Mouse (Mus musculus) colon, adult 2 months (tissue): ENCODE data around the gene Ing1. TPM values are rescaled to one million over a fixed set of nuclear protein-coding genes. Genes with fewer than 3 reads are reported as not detected.

Experiments
- polyA plus RNA-seq: library from polyadenylated mRNA; depleted of rRNA; stranded (reverse); fragments of >200 nt; gene quantifications from 2 replicates; pipeline ENCODE4 v1.2.3, GENCODE M21; 2012; rRNA removed

The Ing1 gene
- polyA plus RNA-seq = 14.7 and 21.2 TPM in 2 replicates

DNA sequence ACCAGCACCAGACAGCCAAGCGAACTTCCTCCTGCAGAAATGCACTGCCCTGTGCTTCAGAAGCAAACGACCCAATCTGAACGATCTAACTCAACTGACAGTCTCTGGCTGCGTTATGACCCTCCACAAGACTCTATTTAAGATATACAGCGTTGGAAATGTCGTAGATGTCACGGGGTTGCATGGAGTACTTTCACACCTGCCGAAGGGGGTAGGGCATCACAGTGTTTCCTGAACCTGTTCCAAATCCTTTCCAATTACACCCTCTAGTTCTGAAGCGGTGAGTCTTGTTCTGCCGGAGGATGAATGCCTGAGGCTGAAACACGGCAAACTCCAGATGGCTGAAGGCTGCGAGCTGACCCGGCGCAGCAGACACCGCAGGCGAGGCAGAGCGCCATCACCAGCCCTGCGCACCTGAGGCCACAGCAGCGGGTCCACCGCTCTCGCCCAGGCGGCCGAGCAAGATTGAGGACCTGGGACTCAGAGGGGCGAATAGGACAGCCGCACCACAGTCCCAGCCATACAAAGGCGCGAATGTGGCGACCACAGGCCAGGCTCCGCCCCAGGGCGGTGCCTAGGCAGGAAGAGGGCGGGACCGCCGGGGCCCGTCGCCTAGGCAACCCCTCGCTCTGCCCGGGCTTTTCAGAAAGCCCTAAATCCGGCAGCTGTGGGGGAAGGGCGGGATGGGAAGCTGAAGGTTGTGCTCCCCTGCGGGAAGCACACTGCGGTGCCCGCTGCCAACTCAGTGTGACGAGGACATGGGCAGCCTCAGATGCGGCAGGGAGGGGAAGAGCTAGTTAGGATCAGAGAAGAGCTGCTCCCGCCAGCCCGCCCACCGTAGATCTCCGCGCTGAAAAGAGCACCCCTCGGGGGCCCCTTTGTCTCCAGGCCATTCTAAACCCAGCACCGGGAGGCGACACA lies at the start of gene Ing1:
TSS of gene Ing1 (plus strand) at position 773 of the 921 bp plus-strand sequence.

DNA sequence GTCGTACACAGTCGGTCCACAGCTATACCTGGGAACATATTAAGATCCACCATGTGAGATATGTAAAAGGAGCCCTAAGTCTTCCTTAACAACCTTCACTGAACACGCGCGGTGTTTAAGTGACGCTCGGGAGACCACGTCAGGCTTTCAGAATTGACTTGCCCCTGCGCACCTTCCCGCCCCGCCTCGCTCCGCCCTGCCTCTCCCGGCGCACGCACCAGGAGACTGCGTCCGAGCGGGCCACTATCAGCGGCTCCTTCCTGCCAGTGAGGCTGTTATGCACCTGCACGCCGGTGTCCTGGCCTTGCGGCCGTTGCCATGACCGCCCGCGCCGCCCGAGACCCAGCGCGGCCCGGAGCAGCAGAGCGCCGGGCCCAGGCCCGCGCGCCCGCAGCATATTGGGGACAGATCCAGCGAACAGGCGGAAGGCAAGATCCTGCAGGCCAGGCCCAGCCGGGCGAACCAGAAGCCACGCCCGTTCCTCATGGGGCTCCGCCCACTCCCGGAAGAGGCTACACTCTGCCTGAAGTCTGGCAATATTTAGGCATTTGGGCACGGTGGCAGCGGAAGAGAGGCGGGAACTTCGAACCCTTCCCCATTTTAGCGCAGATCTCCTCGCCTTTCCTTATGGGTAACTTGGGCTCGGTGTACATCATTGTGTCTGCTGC lies 5.0 kb upstream of the Ing1 start, which contains the start of gene Cars2:
TSS of gene Cars2 (minus strand) at position 503 of the 668 bp plus-strand sequence.

Other genes starting within 250 kb of the Ing1 start
- 75.0 and 79.0 TPM in 2 replicates for gene Col4a2, start 242.8 kb upstream of the Ing1 start, polyA plus RNA-seq
- gene Col4a1, start 242.7 kb upstream of the Ing1 start, polyA plus RNA-seq = 254 and 255 TPM in 2 replicates
- gene Rab20, start 76.9 kb upstream of the Ing1 start, polyA plus RNA-seq = 34.3 and 39.5 TPM in 2 replicates
- 102 and 108 TPM in 2 replicates for gene Naxd, start 58.1 kb upstream of the Ing1 start, polyA plus RNA-seq
- gene Cars2, start 4.8 kb upstream of the Ing1 start, polyA plus RNA-seq = 47.8 and 64.6 TPM in 2 replicates
- 92.8 and 117 TPM in 2 replicates for gene Ankrd10, start 80.2 kb downstream of the Ing1 start, polyA plus RNA-seq
- gene 1700016D06Rik, start 145.5 kb downstream of the Ing1 start, polyA plus RNA-seq = not detected in 2 replicates
- gene Arhgef7, start 172.2 kb downstream of the Ing1 start, polyA plus RNA-seq = 23.6 and 25.0 TPM in 2 replicates